Mouse (Mus musculus): Measurements from ENCODE around the gene Popdc2.

The Popdc2 gene

DNA sequence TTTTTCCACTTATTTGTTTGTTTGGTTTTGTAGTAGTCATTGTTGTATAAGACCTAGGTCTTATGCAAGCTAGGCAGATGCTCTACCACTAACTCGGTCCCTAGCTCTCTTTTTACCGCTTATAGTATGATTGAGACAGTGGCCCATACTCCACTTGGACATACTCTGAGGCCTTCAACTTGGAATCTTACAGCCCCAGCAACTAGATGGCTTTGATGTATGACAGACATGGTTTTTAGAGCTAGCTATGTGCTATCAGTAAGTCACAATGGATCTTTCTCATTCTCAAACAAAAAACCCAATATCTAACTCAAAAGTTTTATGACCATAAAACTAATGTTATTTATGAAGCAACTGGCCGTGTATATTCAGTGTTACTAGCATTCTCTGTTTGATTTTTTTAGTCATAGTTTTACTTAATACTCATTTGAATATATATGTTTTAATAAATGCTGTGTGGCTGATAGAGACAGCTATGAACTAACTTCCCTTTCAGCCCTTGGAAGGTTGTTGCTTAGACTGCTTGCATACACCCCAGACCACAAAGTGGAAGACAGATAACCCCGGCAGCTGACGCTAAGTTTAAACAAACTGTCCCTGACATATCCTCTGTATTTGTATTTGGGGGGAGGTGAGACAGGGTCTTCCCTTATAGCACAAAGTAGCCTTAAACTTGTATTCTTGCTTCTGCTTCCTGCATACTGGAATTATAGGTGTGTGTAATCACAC lies 7.7 kb upstream of the Popdc2 start:
- in situ Hi-C loops (cut with MseI, MboI) = no loop called here

DNA sequence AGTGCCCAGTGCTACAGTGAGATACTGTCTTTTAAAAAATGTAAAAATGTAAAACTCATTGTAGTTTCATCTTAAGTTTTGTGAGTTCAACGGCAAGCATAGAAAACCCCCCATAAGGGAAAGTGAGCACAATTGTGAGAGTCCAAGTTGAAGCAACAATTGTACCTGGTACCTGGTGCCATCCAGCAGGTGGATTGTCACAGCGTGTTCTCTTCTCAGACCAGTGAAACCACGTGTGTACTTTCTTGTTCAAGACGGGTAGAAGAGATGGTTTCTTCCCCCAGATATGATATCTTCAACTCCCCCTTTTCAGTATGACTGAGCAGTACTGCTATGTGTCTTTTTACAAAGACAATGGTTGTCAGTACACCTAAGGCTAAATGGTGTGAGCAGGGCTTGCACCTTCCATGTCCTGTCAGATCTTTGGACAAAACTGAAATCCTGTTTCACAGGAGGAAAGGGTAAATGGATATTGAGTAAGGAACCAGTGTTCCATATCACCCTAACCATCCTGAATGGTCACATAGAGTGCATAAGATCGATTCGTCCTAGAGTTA lies 3.7 kb upstream of the Popdc2 start:
- in situ Hi-C loops (cut with MseI, MboI) = no loop called here

GRCm38 (mm10) chr16:38359241-38359640 lies 2.8 kb upstream of the Popdc2 start:
- in situ Hi-C loops (cut with MseI, MboI) = no loop called here

GRCm38 (mm10) chr16:38359857-38360256 lies 2.2 kb upstream of the Popdc2 start:
- in situ Hi-C loops (cut with MseI, MboI) = no loop called here

DNA sequence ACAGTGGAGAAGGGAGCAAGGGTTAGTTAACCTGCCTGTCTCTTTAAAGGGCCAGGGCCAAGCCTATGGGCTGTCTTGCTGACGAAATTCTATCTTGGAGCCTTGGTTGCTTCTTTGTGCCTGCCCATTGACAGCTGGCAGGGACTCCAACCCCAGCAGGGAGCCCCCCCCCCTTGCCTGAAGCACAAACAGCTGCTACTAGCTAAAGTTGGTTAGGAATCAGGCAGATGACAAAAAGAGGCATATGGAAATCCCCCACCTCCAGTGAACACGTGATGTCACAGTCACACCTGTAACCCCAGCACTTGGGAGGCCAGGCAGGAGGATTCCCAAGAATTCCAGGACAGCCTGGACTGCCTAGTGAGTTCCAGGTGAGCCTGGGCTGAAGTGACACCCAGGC lies 1.7 kb upstream of the Popdc2 start:
- in situ Hi-C loops (cut with MseI, MboI) = no loop called here

- in situ Hi-C loops (cut with MseI, MboI) = no loop called here
Observed at GRCm38 (mm10) chr16:38362493-38363255, 665 bp downstream of the Popdc2 start.

DNA sequence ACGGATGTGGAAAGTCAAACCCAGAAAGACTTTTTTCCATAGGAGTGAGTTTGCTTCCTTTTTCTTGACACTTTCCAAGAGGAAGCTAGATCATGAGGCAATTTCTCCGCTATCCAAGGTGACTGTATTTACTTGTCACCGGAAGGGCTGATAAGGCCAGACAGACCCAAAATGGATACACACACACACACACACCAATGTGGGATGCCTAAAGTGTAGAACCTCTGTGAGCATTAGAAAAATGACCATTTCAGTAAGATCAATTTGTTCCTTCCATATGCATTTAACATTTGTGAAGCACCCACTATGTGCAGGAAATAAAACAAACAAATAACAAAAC lies 1.2 kb downstream of the Popdc2 start:
- in situ Hi-C loops (cut with MseI, MboI) = no loop called here

GRCm38 (mm10) chr16:38363657-38364056 lies 1.6 kb downstream of the Popdc2 start:
- in situ Hi-C loops (cut with MseI, MboI) = no loop called here

- in situ Hi-C loops (cut with MseI, MboI) = no loop called here
Observed at GRCm38 (mm10) chr16:38365390-38365789, 3.4 kb downstream of the Popdc2 start.

DNA sequence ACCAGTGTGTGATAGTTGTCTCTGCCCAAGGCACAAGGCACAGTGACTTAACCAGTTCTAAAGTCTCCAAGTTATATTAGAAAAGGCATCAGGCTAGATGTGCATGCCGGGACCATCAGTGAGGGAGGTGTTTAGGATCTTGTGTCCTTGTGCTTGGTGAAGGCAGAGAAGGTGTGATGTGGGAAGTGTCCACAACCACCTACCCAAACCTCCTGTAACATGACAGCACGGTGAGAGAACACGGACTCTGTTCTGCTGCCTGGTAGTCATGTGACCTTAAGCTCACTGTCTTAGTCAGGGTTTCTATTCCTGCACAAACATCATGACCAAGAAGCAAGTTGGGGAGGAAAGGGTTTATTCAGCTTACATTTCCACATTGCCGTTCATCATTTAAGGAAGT lies 4.2 kb downstream of the Popdc2 start:
- in situ Hi-C loops (cut with MseI, MboI) = no loop called here

GRCm38 (mm10) chr16:38368336-38368735 lies 6.3 kb downstream of the Popdc2 start:
- in situ Hi-C loops (cut with MseI, MboI) = no loop called here

DNA sequence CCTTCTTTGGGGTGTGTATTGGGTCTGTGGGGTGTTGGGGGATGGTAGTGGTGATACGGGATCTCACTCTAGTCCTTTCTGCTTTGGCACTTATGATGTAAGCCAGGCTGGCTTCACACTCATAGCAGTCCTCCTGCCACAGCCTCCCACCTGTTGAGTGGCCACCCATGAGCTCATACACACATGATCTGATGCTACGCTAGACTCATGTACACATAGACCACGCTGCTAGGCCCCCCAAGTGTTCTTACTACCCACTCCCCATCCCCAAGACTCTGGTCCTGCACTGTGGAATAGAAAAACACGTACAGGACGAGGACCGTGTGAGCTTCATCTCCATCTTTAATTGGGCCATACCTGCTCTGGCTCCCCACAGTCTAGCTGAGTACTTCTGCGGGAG lies 7.0 kb downstream of the Popdc2 start:
- in situ Hi-C loops (cut with MseI, MboI) = no loop called here

- in situ Hi-C loops (cut with MseI, MboI) = no loop called here
Observed at GRCm38 (mm10) chr16:38369431-38369830, 7.4 kb downstream of the Popdc2 start.

- in situ Hi-C loops (cut with MseI, MboI) = no loop called here
Observed at GRCm38 (mm10) chr16:38369992-38370484, 8.0 kb downstream of the Popdc2 start.

DNA sequence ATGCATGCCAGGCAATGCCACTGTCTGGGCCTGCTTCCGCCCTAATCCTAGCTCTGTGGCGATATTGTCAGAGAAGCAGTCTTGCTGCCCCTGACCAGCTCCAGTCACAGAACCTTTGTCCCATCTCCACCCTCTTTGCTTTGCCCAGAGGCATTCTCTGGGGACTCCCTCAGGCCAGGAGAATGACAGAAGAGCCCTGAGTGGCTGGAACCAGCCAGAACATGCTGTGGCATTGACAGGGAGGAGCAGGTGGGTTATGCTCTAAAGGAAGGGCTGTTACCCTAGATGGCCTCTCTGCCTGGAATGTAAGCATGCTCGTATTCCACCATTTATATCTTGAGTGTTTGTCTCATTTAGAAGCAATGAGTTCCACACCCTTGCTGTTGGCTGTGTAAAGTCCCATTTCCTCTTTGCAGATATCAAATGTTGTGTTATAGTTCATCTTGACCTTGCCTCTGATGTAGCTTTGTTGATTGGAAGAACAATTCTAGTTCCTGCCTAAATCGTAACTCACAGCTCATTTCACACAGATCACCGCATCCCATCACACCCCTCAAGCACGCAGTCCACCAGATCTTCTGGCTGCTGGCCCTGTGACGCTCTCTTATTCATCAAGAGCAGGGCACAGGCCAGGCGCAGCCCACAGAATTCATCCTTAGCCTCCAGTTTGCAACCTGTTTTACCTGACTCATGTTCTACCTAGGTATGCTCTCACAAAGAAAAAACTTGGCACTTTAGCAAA lies 8.8 kb downstream of the Popdc2 start:
- in situ Hi-C loops (cut with MseI, MboI) = no loop called here

- in situ Hi-C loops (cut with MseI, MboI) = no loop called here
Observed at GRCm38 (mm10) chr16:38371705-38372296, 9.8 kb downstream of the Popdc2 start.

DNA sequence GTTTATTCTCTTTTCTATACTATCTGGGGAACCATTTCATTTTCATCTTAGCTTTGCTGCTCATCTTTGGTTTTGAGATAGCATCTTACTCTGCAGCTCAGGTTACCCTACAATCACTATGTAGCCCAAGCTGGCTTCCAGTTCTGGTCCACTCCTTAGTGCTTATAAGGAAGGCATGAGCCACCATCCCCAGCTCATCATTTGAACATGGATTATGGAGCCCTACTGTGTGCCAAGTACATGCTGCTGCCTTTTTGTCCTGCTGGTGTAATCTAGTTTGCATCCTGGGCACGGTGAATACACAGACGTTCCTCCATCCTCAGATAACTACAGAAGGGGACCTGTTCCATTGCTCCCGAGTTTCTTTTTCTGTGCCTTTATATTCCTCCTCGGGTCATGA lies 10.9 kb downstream of the Popdc2 start:
- in situ Hi-C loops (cut with MseI, MboI) = no loop called here

GRCm38 (mm10) chr16:38373439-38373838 lies 11.4 kb downstream of the Popdc2 start:
- in situ Hi-C loops (cut with MseI, MboI) = no loop called here

DNA sequence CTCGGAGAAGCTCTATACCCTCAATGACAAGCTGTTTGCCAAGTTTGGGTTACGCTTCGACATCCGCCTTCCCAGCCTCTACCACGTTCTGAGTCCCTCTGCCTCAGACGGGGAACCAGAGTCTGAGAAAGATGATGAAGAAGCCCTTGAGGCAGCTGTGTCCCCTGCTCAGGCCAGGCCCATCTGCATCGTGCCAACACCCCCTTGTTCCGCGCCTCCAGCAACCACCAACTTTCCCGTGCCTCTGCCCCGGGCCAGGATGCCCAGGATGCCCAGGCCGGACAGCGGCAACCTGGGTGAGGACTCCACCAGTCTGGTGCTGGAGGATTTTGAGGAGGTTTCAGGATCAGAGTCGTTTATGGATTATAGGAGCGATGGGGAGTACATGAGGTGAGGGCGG lies 11.9 kb downstream of the Popdc2 start:
- in situ Hi-C loops (cut with MseI, MboI) = no loop called here

GRCm38 (mm10) chr16:38374379-38375140 lies 12.6 kb downstream of the Popdc2 start:
- in situ Hi-C loops (cut with MseI, MboI) = no loop called here

GRCm38 (mm10) chr16:38375182-38375581 lies 13.2 kb downstream of the Popdc2 start:
- in situ Hi-C loops (cut with MseI, MboI) = no loop called here
